Mouse (Mus musculus) right cerebral cortex, adult 18-20 months (tissue): ENCODE measurements around the gene Mgll.

Experiments used
- DNase-seq: peaks from one replicate; pipeline ENCODE4 v3.0.0; 2022; ENCODE audit warnings: mixed read lengths

The Mgll gene

DNA sequence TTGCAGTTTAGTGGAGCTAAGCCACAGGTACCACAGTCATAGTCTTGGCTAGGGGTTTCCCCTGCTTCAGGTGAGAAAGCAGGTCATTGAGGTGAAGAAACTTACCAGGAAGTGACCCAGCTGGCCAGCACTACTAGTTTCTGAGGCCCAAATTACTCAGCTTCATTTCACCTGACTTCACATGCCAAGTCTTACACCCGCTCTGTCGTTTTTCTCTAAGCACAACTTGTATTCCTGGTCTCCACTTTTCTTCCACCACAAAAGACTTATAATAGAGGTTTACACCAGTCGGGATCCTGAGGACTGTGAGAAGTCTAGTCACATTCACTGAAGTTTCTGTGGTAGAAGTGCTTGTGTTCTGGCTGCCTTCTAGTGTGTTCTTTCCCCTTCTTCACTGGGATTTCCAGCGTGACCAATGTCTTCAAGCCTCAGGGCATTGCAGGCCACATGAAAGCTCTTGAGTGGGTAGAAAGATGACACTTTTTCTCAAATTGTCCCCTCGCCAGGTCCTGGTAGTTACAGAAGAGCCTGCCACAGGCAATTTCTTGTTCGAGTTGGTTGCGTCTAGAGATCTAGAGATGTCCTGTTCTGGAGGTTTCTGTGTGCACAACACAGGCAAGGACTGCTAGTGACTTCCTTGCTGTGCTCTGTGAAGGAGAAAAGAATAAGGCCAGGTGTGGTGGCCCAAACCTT, 6.0 kb upstream of the Mgll start:
- no peak for DNase-seq

DNA sequence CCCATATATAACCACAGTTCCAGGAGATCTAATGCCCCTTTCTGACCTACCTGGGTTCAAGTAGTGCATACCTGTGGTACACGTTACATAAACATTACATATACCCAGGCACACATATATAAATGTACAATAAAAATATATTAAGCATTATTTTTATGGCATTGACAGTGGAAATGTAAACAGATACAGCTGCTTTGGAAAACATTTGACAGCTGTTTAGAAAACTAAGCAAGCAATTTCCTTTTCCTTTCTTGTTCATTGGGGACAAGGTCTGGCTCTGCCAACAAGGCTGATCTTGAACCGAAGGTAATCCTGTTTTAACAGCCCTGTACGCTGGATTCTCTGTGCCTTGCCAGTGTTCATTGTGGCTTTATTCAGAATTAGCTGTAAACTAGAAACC, 3.2 kb upstream of the Mgll start:
- no peak for DNase-seq

DNA sequence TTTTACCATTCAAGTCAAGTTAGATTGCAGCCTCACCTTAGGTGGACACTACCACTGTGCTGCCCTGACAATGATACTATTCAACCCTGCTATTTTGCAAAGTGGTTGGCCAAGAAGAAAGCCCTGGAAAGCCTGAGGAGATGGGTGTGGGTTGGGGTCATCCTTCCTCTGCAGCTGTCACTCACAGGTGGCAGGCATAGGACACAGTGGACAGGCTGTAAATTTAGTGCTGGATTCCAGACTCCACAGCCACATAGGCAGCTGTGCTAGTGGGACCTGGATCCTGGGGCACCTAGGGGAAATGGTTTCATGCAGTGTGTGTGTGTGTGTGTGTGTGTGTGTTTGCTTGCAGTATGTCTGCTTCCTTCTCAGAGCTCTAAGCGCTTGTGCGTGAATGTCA, 1.3 kb upstream of the Mgll start:
- no peak for DNase-seq

GRCm38 (mm10) chr6:88723806-88724312, 353 bp upstream of the Mgll start:
- no peak for DNase-seq

DNA sequence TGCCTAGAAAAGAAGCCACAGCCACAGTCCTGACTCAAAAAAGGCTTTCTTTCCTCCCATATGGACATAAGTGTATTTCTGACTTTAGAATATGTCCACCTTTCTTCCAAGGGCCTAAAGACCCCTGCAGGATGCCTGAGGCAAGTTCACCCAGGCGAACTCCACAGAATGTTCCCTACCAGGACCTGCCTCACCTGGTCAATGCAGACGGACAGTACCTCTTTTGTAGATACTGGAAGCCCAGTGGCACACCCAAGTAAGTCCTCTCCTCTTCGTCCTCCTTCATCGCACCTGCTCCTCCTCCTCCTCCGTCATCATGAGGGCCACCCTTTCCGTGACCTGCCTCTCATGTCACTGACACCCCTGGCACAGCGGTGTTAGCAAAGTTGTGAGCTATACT, 1.4 kb downstream of the Mgll start:
- DNase-seq, result no peak

GRCm38 (mm10) chr6:88726252-88727211, 2.3 kb downstream of the Mgll start:
- peak; percentile 61 for DNase-seq

DNA sequence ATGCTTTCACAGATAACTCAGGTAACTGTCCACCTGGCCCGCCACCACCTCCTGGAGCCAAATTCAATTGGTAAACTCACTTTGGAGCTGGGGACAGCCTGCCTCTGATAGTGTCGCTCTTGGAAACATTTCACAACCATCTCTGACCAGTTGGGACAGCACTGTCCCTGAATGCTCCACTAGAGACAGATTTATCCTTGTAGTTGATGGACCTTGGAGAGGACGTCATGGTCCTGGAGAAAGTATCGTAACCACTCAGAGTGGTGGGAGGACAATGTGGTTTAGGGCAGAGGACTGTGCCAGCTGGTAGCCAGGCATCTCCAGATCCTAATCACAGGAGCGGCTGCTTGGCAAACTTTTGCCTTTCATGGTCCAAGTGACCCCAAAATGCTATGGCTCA, 3.3 kb downstream of the Mgll start:
- no peak for DNase-seq

DNA sequence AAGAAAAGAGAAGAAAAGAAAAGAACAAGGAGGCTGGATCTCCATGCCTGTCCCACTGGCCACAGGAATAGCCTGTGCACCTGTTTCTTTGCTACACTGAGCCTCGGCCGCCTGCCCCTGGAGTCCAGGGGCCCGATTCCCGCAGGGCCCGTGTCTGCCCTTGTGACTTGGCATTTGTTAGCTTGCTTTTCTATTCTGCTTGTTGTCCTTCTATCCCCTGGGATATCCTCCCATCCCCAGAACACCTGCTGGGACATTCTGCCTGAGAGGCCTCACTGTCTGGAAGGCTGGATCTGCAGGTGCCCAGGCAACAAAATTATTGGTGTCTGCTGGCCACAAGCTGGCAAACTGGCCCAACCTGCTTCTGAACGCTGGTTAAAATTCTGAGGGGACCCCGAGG, 3.8 kb downstream of the Mgll start:
- no peak for DNase-seq

DNA sequence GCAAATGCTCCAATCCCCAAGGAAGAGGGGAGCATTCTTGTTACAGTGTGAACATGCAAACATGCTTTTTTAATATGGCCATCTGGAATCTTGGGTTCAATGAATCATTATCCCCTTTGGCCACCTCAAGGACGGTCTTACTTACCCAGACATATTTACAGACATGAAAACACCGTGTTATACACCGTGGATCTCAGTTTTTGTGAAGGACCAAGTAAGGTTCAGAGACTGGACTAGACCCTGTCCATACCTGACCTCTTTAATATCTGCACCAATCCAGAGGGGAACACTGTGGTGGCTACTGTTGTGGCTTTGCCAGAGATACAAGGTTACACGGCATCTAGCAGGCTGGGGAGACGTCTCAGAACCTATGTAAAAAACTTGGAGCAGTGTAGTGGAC, 4.3 kb downstream of the Mgll start:
- no peak for DNase-seq

GRCm38 (mm10) chr6:88731211-88731751, 7.1 kb downstream of the Mgll start:
- peak; percentile 79 for DNase-seq

- DNase-seq, result no peak
These were observed 7.8 kb downstream of the Mgll start for GRCm38 (mm10) chr6:88731991-88732390.

GRCm38 (mm10) chr6:88732643-88733613, 8.7 kb downstream of the Mgll start:
- DNase-seq, result no peak

GRCm38 (mm10) chr6:88736337-88736736, 12.1 kb downstream of the Mgll start:
- DNase-seq, result no peak

GRCm38 (mm10) chr6:88736741-88737508, 12.7 kb downstream of the Mgll start:
- peak; percentile 77 for DNase-seq

DNA sequence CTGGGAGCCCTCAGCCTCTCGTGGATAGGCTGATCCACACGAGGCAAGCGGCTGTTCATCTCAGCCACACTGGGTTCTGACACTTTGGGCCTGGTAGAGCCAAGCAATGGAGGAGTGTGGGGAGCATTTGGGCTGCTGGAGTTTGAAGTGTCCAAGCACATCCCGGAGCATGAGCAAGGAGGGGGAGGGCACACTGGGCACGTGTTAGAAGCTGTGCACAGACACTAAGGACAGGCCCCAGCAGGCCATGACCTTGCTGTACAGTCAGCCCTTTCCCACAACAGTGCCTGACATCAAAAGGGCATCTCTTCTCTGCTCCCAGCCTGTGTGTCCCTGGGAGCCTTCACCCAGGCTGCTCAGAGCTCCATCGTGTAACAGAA, 13.3 kb downstream of the Mgll start:
- DNase-seq, result no peak

GRCm38 (mm10) chr6:88741041-88741440, 16.8 kb downstream of the Mgll start:
- DNase-seq, result no peak

DNA sequence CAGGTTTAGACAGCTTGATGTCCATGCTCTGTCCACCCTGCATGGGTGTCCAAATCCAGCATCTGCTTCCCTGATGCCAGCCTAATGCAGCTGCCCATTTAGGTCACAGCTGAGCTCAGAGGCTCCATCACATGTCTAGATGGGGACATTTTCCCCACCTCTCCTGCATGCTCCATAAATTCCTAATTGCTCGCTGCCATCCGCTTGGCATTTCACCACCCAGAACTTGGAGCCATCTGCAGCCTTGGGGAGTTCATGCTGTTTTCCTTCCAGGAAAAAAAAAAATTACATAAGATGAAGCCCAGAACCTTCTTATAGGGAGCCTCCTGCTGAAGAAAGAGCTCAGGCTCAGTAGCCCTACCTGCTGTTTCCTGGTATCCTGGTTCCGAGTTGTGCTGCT, 17.6 kb downstream of the Mgll start:
- peak; percentile 61 for DNase-seq

GRCm38 (mm10) chr6:88742286-88743011, 18.2 kb downstream of the Mgll start:
- peak; percentile 38 for DNase-seq

- DNase-seq, result no peak
These were observed 19.5 kb downstream of the Mgll start for GRCm38 (mm10) chr6:88743601-88744291.

GRCm38 (mm10) chr6:88745027-88745426, 20.8 kb downstream of the Mgll start:
- DNase-seq, result no peak
